Mouse (Mus musculus): ENCODE results near the gene Crnkl1.

Gene Crnkl1

GRCm38 (mm10) chr2:145934339-145935231, at the start of gene Crnkl1, which contains the start of gene Cfap61:
Gene Crnkl1 (minus strand): TSS chr2:145935014.
Gene Cfap61 (plus strand): TSS chr2:145934784.
- DNase-seq = peak; percentile 95 to 97

- no peak for DNase-seq
These were observed 47.7 kb upstream of the Crnkl1 start for GRCm38 (mm10) chr2:145982317-145983045.

- DNase-seq = no peak
These were observed 46.9 kb upstream of the Crnkl1 start for GRCm38 (mm10) chr2:145981699-145982112.

DNA sequence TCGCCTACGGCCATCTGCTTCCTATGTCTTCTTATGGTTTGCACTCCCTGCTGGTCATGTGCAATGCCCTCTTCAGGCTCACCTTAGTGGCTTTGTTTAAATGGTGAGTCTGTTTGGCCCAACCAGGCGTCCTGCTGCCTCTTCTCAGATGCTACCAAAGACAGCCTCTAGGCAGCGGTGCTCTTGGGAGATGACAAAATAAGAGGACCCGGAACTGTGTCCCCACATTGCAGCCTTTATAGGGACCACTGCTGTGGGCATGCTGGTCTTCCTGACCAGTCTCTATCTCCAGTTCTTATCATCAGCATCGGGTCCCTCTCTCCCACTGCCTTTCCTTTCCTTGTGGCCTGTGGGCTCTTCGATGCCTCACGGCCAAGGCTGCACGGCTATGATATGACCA, 46.1 kb upstream of the Crnkl1 start:
- DNase-seq = no peak

- no peak for DNase-seq
These were observed 44.8 kb upstream of the Crnkl1 start for GRCm38 (mm10) chr2:145979616-145980015.

DNA sequence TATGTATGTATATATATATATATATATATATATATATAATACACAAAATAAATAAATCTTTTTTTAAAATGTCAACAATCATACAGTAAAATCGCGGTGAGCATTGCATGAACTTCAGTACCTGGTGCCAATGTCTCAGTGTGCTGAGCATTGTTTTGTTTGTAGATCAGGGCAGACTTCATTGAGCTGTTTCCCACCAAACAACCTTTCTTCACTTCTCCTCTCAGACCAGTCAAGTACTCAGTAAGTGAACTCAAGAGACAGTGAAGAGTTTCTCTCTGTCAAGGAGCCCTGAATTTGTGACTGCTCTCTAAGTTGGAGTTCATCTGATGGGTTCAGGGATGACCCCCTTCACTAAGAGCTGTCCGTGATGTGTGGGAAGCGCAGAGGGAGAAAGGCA, 37.8 kb upstream of the Crnkl1 start:
- DNase-seq = no peak

GRCm38 (mm10) chr2:145971237-145972010, 36.6 kb upstream of the Crnkl1 start:
- DNase-seq = peak; percentile 82 to 84

- peak; percentile 86 to 87 for DNase-seq
These were observed 35.9 kb upstream of the Crnkl1 start for GRCm38 (mm10) chr2:145970751-145971150.

GRCm38 (mm10) chr2:145961861-145962260, 27.0 kb upstream of the Crnkl1 start:
- no peak for DNase-seq

DNA sequence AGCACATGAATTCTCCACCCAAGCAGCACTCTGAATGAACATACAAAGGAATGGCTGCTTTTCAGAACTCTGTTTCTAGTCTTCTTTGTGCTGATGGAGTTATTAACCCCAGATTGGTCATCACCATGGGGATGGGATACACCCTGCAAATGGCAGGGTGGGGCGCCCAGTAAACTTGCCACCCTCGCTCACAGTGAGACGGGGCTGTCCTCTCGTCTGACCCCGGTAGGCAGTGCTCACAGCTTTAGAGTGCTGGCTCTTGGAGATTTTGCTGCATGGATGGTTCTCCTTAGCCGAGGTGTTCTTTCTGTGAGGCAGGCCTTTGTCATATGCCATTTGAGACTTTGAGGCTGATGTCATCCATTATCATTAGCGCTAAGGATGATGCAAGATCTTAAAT, 23.7 kb upstream of the Crnkl1 start:
- no peak for DNase-seq

DNA sequence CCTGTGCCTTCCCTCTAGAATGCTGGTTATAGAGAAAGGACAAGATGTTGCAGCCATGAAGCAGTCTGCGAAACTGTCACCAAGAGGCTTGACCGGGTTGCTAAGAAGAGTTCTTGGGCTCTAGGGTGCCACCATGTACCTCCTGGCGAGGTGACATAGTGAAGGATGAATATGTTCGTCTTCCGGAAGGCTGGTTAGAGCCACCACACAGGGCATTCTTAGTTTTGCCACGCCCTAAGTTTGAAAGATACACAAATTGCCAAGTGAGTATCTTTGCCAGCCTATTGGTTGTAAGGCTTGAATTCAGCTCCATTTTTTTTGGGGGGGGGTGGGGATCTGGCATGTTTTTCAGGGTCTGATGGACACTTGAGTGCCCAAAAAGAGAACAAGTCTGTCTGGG, 23.3 kb upstream of the Crnkl1 start:
- no peak for DNase-seq

DNA sequence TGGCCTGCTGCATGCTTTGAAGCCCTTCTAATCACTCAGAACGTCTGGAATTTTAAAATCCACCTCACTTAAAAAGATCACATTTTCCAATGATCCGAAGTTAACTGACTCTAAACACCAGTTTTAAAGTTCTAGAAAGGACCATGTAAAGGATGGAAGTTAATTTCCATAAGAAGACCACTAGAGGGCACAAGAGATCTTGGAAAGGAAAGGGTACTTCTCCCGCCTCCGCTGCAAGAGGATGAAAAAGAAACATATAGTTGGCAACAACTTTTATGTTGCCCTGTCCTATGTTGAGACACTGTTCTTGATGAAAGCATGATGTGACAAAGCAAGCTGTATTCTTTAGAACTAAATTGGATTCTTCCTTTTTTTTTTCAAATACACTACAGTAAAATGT, 22.6 kb upstream of the Crnkl1 start:
- DNase-seq = peak in 1 of 2 experiments; percentile 25

DNA sequence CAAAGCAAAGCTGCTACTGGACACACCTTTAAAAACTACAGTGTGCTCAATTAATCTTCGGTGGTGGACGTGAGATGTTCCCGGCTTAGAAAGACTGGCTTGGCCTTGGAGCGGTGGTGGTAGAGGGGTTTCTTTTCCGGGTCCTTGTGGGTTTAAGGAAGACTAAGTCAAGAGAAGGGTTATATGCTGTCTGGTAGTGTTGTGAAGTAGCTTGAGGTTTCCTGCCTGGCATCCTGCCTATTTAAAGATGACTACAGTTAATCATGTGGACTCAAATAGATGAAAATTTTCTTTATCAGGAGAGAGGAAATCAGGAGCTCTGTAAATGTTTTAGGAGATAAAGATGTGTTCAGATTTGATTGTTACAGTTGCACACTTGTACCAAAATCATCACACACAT, 21.5 kb upstream of the Crnkl1 start:
- no peak for DNase-seq

- DNase-seq = no peak
These were observed 21.0 kb upstream of the Crnkl1 start for GRCm38 (mm10) chr2:145955844-145956243.

GRCm38 (mm10) chr2:145952726-145953125, 17.9 kb upstream of the Crnkl1 start:
- no peak for DNase-seq

GRCm38 (mm10) chr2:145950239-145950638, 15.4 kb upstream of the Crnkl1 start:
- no peak for DNase-seq

DNA sequence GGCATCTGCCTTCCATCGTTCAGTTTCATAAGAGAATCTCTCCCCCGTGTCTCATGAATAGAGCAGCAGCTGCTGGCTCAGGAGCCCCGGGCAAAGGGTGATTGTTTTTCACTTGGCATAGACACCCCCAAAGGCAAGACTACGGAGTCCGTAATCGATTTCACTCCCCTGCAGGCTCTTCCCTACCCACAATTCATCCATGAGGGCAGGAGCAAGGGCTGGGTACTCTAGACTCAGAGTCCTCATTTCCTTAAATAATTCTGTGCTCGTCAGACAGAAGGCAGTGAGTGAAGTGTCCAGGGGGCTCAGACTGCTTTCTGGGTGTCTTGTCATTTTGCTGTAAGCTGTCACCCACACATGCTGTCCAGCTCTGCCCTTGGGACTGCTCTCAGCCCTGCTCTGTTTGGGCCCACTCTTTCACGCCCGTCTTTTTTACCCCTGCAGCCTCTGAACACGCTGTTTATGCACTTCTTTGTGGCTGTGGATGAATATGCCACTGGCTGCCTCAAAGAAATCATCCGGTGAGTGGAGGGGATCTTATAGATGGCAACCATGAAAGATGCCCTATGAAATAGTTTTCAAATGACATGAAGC, 14.8 kb upstream of the Crnkl1 start:
- no peak for DNase-seq

- no peak for DNase-seq
These were observed 13.7 kb upstream of the Crnkl1 start for GRCm38 (mm10) chr2:145948402-145948954.

DNA sequence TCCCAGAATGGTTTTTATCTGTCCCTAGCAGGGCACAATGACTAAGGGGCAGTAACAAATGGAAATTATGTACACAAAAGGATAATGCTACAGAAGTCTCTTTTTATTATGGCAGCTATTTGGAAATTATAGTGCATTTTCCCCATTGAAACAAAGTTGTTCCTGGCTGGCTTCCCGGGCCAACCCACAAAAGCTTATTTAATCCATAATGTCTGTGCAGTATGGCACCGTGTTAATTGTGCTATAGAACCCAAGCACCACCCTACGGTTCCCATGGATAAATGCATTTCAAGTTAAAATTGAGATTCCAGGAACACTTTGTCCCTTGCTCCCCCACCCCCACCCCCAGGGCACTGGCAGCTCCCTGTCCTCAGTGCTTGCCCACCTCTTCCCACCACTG, 9.5 kb upstream of the Crnkl1 start:
- DNase-seq = no peak

- DNase-seq = no peak
These were observed 6.6 kb upstream of the Crnkl1 start for GRCm38 (mm10) chr2:145941403-145941802.

- DNase-seq = no peak
These were observed 2.2 kb upstream of the Crnkl1 start for GRCm38 (mm10) chr2:145936975-145937374.

DNA sequence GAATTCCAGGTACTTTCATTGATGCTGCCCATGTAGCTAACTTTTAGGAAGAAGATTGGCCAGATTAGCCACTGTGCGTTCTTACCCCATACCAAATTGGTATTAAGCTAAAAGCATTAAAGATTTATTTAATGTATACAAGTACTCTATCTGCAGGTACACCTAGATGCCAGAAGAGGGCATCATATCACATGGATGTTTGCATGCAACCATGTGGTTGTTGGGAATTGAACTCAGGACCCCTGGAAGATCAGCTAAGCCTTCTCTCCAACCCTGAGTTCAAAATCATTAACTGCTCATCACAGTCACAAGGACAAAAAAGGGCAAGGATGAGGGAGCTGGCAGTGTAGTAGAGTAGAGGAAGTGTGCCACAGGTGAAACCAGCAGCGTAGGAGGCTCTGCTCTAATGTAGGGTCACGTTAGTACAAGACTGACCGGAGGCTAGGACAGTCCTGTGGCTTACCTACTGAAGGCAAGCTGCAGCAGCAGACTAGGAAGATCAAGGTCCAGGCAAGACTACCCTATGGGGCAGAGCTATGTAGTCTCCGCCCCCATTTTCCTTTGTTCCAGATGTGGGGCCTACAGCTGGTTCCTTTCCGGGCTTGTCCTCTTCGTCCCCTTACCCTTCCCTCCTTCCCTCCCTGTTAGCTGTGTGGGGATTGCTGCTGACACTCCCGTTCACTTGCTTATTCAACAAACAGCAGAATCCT, 13.7 kb downstream of the Crnkl1 start:
- no peak for DNase-seq
